Mouse (Mus musculus) lung, adult 2 months (tissue): ENCODE data around the gene Nt5e. TPM values are rescaled to one million over a fixed set of nuclear protein-coding genes. Genes with fewer than 3 reads are reported as not detected.

ENCODE experiments used
- DNase-seq: peaks from one replicate; pipeline ENCODE4 v3.0.0; 2022
- H3K4me1 ChIP-seq: fragments of 200-500 bp; 2 replicates; pipeline ENCODE4 v1.6.1; 2011; ENCODE audit warnings: low read length; ENCODE audit not compliant: control insufficient read depth, insufficient read depth
- H3K4me3 ChIP-seq: fragments of 200-500 bp; replicated peaks from 2 replicates; pipeline ENCODE3; 2011; ENCODE audit warnings: low read depth, mild to moderate bottlenecking, control low read depth, low read length; ENCODE audit errors: extremely low read depth
- CTCF ChIP-seq: fragments of 200-500 bp; IDR thresholded peaks from 2 replicates; pipeline ENCODE4 v1.5.1; 2011; ENCODE audit warnings: mild to moderate bottlenecking, low read length, control low read depth; ENCODE audit not compliant: insufficient read depth
- POLR2A ChIP-seq: fragments of 200-500 bp; IDR thresholded peaks from 2 replicates; pipeline ENCODE4 v1.6.1; 2011; ENCODE audit warnings: low read depth, mild to moderate bottlenecking, control low read depth, low read length, borderline replicate concordance; ENCODE audit errors: extremely low read depth
- WGBS: fragments of 180-500 bp; shearing (Covaris S2); methylation state at CpG from one replicate; pipeline ENCODE4 v1.1.7; 2018; 5-methylcytosine and 5-hydroxymethylcytosine counted together
- polyA plus RNA-seq: library from polyadenylated mRNA; depleted of rRNA; stranded (reverse); fragments of >200 nt; gene quantifications from 2 replicates; pipeline ENCODE4 v1.2.3, GENCODE M21; 2012

Gene Nt5e
- polyA plus RNA-seq, 1 experiment = 26.4 TPM

DNA sequence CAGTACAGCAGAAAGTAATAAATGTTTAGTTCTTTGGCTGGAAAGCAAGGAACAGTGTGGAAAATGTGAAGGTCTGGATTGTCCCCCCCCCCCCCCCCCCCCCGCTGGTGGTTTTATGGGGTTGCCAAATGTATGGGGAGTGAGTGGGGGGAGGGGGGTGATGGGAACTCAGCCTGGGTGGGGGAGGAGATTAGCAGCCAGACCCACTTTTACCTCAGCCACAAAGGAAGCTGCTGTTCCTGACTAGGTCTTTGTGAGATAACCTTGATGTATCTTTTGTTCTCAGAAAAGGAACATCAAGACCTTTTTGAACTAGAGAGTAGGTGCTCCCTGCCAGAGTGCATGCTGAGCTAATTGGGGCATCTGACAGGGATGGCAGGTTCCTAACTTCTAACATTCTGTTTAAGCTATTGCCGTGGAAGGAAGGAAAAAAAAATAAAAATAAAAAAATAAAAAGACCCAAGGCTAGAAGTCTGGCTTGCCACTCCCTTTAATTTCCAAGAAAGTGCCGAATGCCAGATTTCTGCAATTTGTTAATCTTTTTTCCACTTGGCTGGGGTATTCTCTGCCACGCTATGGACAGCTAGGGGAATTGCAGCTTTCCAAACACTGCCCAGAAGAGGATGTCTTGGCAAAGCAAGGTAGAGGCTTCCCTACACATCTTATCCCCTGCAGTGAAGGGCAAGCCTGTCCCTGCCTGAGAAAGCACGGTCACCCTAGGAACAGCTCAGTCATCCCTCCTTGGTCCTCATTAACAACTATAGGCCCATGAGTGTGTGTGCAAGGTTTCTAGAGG is 35.3 kb downstream of the Nt5e start:
- Histone ChIP-seq H3K4me1 (no peaks in the 10 kb centered on the region; the same call in 1 of the 2 replicates), H3K4me3 (no peak overlapping the region)
- DNase-seq = no peak
- WGBS = 38% methylated on average over 5 of the region's 5 CpGs
- TF ChIP-seq CTCF = no peak
- no peak for TF ChIP-seq POLR2A

DNA sequence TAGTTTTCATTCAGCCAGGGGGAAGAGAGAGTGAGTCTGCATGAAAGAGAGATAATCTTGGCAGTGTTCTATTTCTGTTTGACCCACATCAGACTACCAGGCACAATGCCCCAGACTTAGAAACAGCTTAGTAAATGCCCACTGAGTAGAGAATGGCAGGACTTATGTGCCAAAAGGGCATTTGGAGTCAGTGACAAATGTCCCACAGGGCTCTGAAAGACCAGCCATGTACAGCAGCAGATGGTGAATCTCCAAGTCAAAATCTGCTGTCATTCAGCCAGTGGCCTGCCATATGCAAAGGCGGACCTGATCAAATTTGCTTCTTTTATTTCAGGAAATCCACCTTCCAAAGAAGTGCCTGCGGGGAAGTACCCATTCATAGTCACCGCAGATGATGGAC is 36.1 kb downstream of the Nt5e start:
- Histone ChIP-seq H3K4me1 (no peaks in the 10 kb centered on the region; the same call in 1 of the 2 replicates), H3K4me3 (no peak overlapping the region)
- WGBS = 88% methylated on average over 3 of the region's 3 CpGs
- no peak for TF ChIP-seq CTCF
- no peak for TF ChIP-seq POLR2A
- DNase-seq = no peak

- peak; percentile 11; the same call in 1 of the 2 replicates for TF ChIP-seq CTCF
- no peak for TF ChIP-seq POLR2A
- no peak for DNase-seq
These were observed 39.3 kb downstream of the Nt5e start for GRCm38 (mm10) chr9:88366308-88366707.

GRCm38 (mm10) chr9:88366819-88367218 is 39.8 kb downstream of the Nt5e start:
- no peak for DNase-seq
- Histone ChIP-seq H3K4me3 (no peak overlapping the region), H3K4me1 (no peaks in the 10 kb centered on the region)
- 87% methylated on average over 4 of the region's 4 CpGs for WGBS
- no peak for TF ChIP-seq CTCF
- TF ChIP-seq POLR2A = no peak

More at GRCm38 (mm10) chr9:88366308-88366707, 39.3 kb downstream of the Nt5e start:
- 67% methylated on average over 4 of the region's 4 CpGs for WGBS
- H3K4me3 ChIP-seq = no peak overlapping the region
- H3K4me1 ChIP-seq = no peaks in the 10 kb centered on the region; the same call in 1 of the 2 replicates

DNA sequence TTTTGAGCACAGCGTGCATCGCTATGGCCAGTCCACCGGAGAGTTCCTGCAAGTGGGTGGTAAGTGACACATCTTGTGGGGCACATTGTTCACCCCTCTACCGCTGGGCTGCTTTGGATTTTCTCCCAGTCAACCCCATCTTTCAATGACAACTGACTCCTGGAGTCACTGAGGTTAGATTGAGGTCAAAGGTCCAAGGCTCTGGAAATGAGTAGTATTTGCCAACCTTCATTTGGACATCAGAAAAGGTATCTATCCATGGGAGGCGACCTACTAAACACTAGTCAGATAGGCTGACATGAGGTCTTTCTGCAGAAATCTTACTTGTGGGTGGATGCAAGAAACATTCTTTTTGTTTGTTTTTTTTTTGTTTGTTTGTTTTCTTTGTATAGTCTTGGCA is 40.3 kb downstream of the Nt5e start:
- H3K4me1 ChIP-seq = no peaks in the 10 kb centered on the region
- TF ChIP-seq CTCF = no peak
- no peak for TF ChIP-seq POLR2A
- no peak overlapping the region for H3K4me3 ChIP-seq
- 82% methylated on average over 5 of the region's 5 CpGs for WGBS
- DNase-seq = no peak

- Histone ChIP-seq H3K4me3 (no peak overlapping the region), H3K4me1 (no peaks in the 10 kb centered on the region)
- DNase-seq = no peak
- 74% methylated on average over 1 of the region's 1 CpGs for WGBS
- TF ChIP-seq CTCF = no peak
- TF ChIP-seq POLR2A = no peak
These were observed 40.8 kb downstream of the Nt5e start for GRCm38 (mm10) chr9:88367751-88368150.

GRCm38 (mm10) chr9:88368476-88368875 is 41.5 kb downstream of the Nt5e start:
- 90% methylated on average over 5 of the region's 5 CpGs for WGBS
- DNase-seq = no peak
- no peaks in the 10 kb centered on the region for H3K4me1 ChIP-seq
- H3K4me3 ChIP-seq = no peak overlapping the region
- TF ChIP-seq CTCF (no peak), POLR2A (no peak)

GRCm38 (mm10) chr9:88369666-88370065 is 42.7 kb downstream of the Nt5e start:
- TF ChIP-seq CTCF (no peak), POLR2A (no peak)
- Histone ChIP-seq H3K4me1 (no peaks in the 10 kb centered on the region), H3K4me3 (no peak overlapping the region)
- DNase-seq = no peak
- 62% methylated on average over 2 of the region's 2 CpGs for WGBS

DNA sequence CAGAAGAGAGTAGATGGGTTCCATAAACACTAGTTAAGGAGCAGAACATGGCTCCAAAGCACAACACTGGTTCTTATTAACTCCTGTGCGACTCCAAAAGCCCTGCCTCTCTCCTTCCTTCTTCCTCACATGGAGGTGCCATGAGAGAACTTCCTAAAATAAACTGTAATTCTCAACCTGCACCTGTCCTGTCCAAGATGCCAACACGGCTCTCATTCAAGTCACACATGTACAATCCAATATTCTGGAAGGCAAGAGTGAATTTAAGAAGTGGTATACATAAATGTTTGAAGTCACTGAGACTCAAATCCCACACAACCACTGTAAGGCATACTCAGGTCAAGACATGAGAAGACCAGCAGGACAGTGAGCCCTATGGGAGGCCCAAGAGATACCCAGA is 44.2 kb downstream of the Nt5e start:
- TF ChIP-seq CTCF (no peak), POLR2A (no peak)
- WGBS = 90% methylated on average over 2 of the region's 2 CpGs
- Histone ChIP-seq H3K4me3 (no peak overlapping the region), H3K4me1 (no peaks in the 10 kb centered on the region)
- no peak for DNase-seq

DNA sequence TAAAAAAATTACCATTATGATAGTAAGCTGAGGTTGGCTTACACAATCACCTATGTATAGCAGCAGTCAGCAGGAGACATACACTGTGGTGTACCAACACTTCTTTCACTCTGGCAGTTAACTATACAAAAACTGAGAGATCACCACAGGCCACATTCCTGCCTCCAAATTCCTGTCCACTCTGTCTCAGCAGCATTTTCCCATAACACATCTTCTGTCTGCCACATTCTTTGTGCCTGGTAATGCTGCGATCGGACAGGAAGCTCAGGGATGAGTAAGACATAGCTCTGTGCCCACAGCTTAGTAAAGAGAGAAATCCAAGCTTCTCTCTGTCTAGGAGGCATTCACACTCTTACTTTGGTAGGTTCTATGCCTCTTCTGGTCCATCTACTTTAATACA is 46.0 kb downstream of the Nt5e start:
- Histone ChIP-seq H3K4me3 (no peak overlapping the region), H3K4me1 (no peaks in the 10 kb centered on the region)
- 70% methylated on average over 2 of the region's 2 CpGs for WGBS
- DNase-seq = no peak
- no peak for TF ChIP-seq POLR2A
- no peak for TF ChIP-seq CTCF
